Mouse (Mus musculus): ENCODE results near the gene Gltpd2. TPM values are rescaled to one million over a fixed set of nuclear protein-coding genes. Genes with fewer than 3 reads are reported as not detected.
A peak's percentile ranks its signal among the peaks of the same experiment; 100 is the strongest.

The Gltpd2 gene
- polyA plus RNA-seq, 1 experiment: not detected

- Histone ChIP-seq H3K27me3 (ENCODE audit: control insufficient read depth, insufficient read depth, insufficient read length) (no peaks in the 10 kb centered on the region), H3K79me2 (ENCODE audit: control insufficient read depth, insufficient read depth) (peaks cover 66% of the 10 kb centered on the region), H3K36me3 (ENCODE audit: control insufficient read depth, insufficient read depth) (peaks cover 14% of the 10 kb centered on the region), H3ac (ENCODE audit: control insufficient read depth, insufficient read length, low read depth) (no peak overlapping the region), H3K79me3 (ENCODE audit: low read depth) (peaks cover 57% of the 10 kb centered on the region), H3K4me3 (ENCODE audit: insufficient read depth, poor library complexity, severe bottlenecking) (peak overlapping the region; percentile 90)
- TF ChIP-seq MYOG (IDR thresholded peaks at IDR 0.05; ENCODE audit: control insufficient read depth, extremely low read depth, insufficient read length) (no peak), MAX (IDR thresholded peaks at IDR 0.05) (no peak), FOSL1 (IDR thresholded peaks at IDR 0.05; ENCODE audit: insufficient read depth, low read length, poor library complexity, severe bottlenecking) (no peak), CTCF (IDR thresholded peaks at IDR 0.05; ENCODE audit: control insufficient read depth, insufficient read depth, insufficient read length) (no peak), CEBPB (IDR thresholded peaks at IDR 0.05; ENCODE audit: low read depth) (no peak), MYOD1 (IDR thresholded peaks at IDR 0.05; ENCODE audit: control insufficient read depth, insufficient read length, low read depth) (no peak), USF1 (IDR thresholded peaks at IDR 0.05; ENCODE audit: low read depth) (no peak)
Measured at GRCm38 (mm10) chr11:70564276-70564873, 45.4 kb downstream of the Gltpd2 start.

- H3K4me3 ChIP-seq (ENCODE audit: insufficient read depth, poor library complexity, severe bottlenecking): no peak overlapping the region
- no peaks in the 10 kb centered on the region for H3K27me3 ChIP-seq (ENCODE audit: control insufficient read depth, insufficient read depth, insufficient read length)
- peaks cover 76% of the 10 kb centered on the region for H3K79me3 ChIP-seq (ENCODE audit: low read depth)
- H3ac ChIP-seq (ENCODE audit: control insufficient read depth, insufficient read length, low read depth): no peak overlapping the region
- peaks cover 14% of the 10 kb centered on the region for H3K36me3 ChIP-seq (ENCODE audit: control insufficient read depth, insufficient read depth)
- peaks cover 88% of the 10 kb centered on the region for H3K79me2 ChIP-seq (ENCODE audit: control insufficient read depth, insufficient read depth)
- TF ChIP-seq CEBPB (IDR thresholded peaks at IDR 0.05; ENCODE audit: low read depth) (no peak), FOSL1 (IDR thresholded peaks at IDR 0.05; ENCODE audit: insufficient read depth, low read length, poor library complexity, severe bottlenecking) (no peak), CTCF (IDR thresholded peaks at IDR 0.05; ENCODE audit: control insufficient read depth, insufficient read depth, insufficient read length) (no peak), MYOG (IDR thresholded peaks at IDR 0.05; ENCODE audit: control insufficient read depth, extremely low read depth, insufficient read length) (no peak), MYOD1 (IDR thresholded peaks at IDR 0.05; ENCODE audit: control insufficient read depth, insufficient read length, low read depth) (no peak)
Measured at GRCm38 (mm10) chr11:70566586-70566985, 47.6 kb downstream of the Gltpd2 start.

Other genes with a start within 250 kb of the Gltpd2 start
- gene Alox12e, start 196.6 kb upstream of the Gltpd2 start, polyA plus RNA-seq (2012; fragmentation: generic; extraction: Trizol): 0.04 TPM
- gene Alox15, start 167.2 kb upstream of the Gltpd2 start, polyA plus RNA-seq (2012; fragmentation: generic; extraction: Trizol): not detected
- gene Pelp1, start 109.2 kb upstream of the Gltpd2 start, polyA plus RNA-seq (2012; fragmentation: generic; extraction: Trizol): 40.6 TPM
- gene Arrb2, start 86.6 kb upstream of the Gltpd2 start, polyA plus RNA-seq (2012; fragmentation: generic; extraction: Trizol): 27.6 TPM
- gene Med11, start 67.3 kb upstream of the Gltpd2 start, polyA plus RNA-seq (2012; fragmentation: generic; extraction: Trizol): 46.2 TPM
- gene Zmynd15, start 59.8 kb upstream of the Gltpd2 start, polyA plus RNA-seq (2012; fragmentation: generic; extraction: Trizol): 0.04 TPM
- 0.19 TPM for gene Cxcl16, start 59.2 kb upstream of the Gltpd2 start, polyA plus RNA-seq (2012; fragmentation: generic; extraction: Trizol)
- gene Tm4sf5, start 14.0 kb upstream of the Gltpd2 start, polyA plus RNA-seq (2012; fragmentation: generic; extraction: Trizol): not detected
- gene Vmo1, start 4.6 kb upstream of the Gltpd2 start, polyA plus RNA-seq (2012; fragmentation: generic; extraction: Trizol): not detected
- 658 TPM for gene Psmb6, start 6.2 kb downstream of the Gltpd2 start, polyA plus RNA-seq (2012; fragmentation: generic; extraction: Trizol)
- gene Gm40193, start 13.7 kb downstream of the Gltpd2 start, polyA plus RNA-seq (2012; fragmentation: generic; extraction: Trizol): not detected
- 9.3 TPM for gene Pld2, start 20.9 kb downstream of the Gltpd2 start, polyA plus RNA-seq (2012; fragmentation: generic; extraction: Trizol)
- gene Mink1, start 43.7 kb downstream of the Gltpd2 start, polyA plus RNA-seq (2012; fragmentation: generic; extraction: Trizol): 34.5 TPM
- gene 4930544D05Rik, start 96.7 kb downstream of the Gltpd2 start, polyA plus RNA-seq (2012; fragmentation: generic; extraction: Trizol): not detected
- 0.08 TPM for gene Chrne, start 100.0 kb downstream of the Gltpd2 start, polyA plus RNA-seq (2012; fragmentation: generic; extraction: Trizol)
- 0.13 TPM for gene Gp1ba, start 119.9 kb downstream of the Gltpd2 start, polyA plus RNA-seq (2012; fragmentation: generic; extraction: Trizol)
- 9.0 TPM for gene Rnf167, start 128.0 kb downstream of the Gltpd2 start, polyA plus RNA-seq (2012; fragmentation: generic; extraction: Trizol)
- 136 TPM for gene Slc25a11, start 128.3 kb downstream of the Gltpd2 start, polyA plus RNA-seq (2012; fragmentation: generic; extraction: Trizol)
- 4,207 TPM for gene Pfn1, start 135.4 kb downstream of the Gltpd2 start, polyA plus RNA-seq (2012; fragmentation: generic; extraction: Trizol)
- 1,151 TPM for gene Eno3, start 138.0 kb downstream of the Gltpd2 start, polyA plus RNA-seq (2012; fragmentation: generic; extraction: Trizol)
- gene Spag7, start 150.2 kb downstream of the Gltpd2 start, polyA plus RNA-seq (2012; fragmentation: generic; extraction: Trizol): 75.4 TPM
- gene Camta2, start 168.9 kb downstream of the Gltpd2 start, polyA plus RNA-seq (2012; fragmentation: generic; extraction: Trizol): 9.0 TPM
- 0.42 TPM for gene Inca1, start 181.0 kb downstream of the Gltpd2 start, polyA plus RNA-seq (2012; fragmentation: generic; extraction: Trizol)
- gene Kif1c, start 181.4 kb downstream of the Gltpd2 start, polyA plus RNA-seq (2012; fragmentation: generic; extraction: Trizol): 99.8 TPM
- gene Zfp3, start 245.0 kb downstream of the Gltpd2 start, polyA plus RNA-seq (2012; fragmentation: generic; extraction: Trizol): 1.1 TPM